Mouse (Mus musculus): ENCODE measurements around the gene Shcbp1l. TPM values are rescaled to one million over a fixed set of nuclear protein-coding genes. Genes with fewer than 3 reads are reported as not detected.
A peak's percentile ranks its signal among the peaks of the same experiment; 100 is the strongest.
"Not testable (repeated sequence)": the region's sequence is repeated elsewhere in the genome, so short reads cannot be mapped to it uniquely, and the experiment has no call there.

Shcbp1l gene
- total RNA-seq, 1 experiment from 2014 or later: 1.0 TPM

- ATAC-seq (replicated peaks; ENCODE audit: low read depth, poor library complexity, severe bottlenecking): no peak
These were observed 56.1 kb downstream of the Shcbp1l start for GRCm38 (mm10) chr1:153481025-153481412.

- no peak for ATAC-seq (replicated peaks; ENCODE audit: low read depth, poor library complexity, severe bottlenecking)
These were observed 60.3 kb downstream of the Shcbp1l start for GRCm38 (mm10) chr1:153485201-153485796.

GRCm38 (mm10) chr1:153486120-153486519 lies 61.2 kb downstream of the Shcbp1l start:
- not testable (repeated sequence) for ATAC-seq (replicated peaks; ENCODE audit: low read depth, poor library complexity, severe bottlenecking)

GRCm38 (mm10) chr1:153486767-153487499 lies 62.0 kb downstream of the Shcbp1l start:
- peak; percentile 33 for ATAC-seq (replicated peaks; ENCODE audit: low read depth, poor library complexity, severe bottlenecking)

- peak; percentile 73 for ATAC-seq (replicated peaks; ENCODE audit: low read depth, poor library complexity, severe bottlenecking)
These were observed 62.5 kb downstream of the Shcbp1l start, which contains the start of gene Dhx9 for GRCm38 (mm10) chr1:153487500-153487879. Dhx9 (minus strand) TSS chr1:153487660.

DNA sequence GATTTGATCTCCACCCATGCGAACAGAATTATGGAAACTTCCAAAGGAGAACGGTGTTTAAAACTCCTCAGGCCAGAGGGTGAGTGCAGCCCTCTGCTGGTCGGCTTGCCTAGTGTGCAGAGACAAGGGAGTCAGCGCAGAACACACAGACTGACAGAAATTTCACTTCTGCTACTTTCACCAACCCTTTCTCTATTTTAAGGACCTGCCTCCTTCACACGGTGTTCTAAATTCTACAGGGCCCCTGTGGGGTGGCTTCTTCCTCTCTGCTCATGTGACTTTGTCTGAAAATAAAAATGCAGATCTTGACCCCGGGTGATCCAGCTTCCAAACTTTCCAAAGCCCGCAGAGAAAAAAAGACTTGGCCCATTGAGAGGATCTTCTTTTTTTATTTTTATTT lies 64.2 kb downstream of the Shcbp1l start:
- peak; percentile 48 for ATAC-seq (replicated peaks; ENCODE audit: low read depth, poor library complexity, severe bottlenecking)

GRCm38 (mm10) chr1:153489540-153489939 lies 64.6 kb downstream of the Shcbp1l start:
- no peak for ATAC-seq (replicated peaks; ENCODE audit: low read depth, poor library complexity, severe bottlenecking)

- no peak for ATAC-seq (replicated peaks; ENCODE audit: low read depth, poor library complexity, severe bottlenecking)
These were observed 65.0 kb downstream of the Shcbp1l start for GRCm38 (mm10) chr1:153489963-153490362.

DNA sequence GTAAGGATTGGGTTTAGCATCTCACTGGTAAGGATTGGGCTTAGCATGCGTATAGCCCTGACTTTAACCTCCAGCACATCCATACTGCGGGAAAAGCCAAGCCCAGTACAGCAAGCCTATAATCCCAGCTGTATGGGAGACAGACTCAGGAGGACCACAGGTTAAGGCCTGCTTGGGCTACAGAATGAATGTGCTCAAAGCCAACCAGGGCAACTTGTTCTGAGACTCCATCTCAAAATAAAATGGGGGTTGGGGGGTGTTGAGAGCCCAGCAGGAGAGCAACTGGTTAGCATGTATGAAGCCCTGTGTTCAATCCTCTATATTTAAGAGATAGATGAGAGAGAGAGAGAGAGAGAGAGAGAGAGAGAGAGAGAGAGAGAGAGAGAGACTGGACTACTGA lies 66.4 kb downstream of the Shcbp1l start:
- ATAC-seq (replicated peaks; ENCODE audit: low read depth, poor library complexity, severe bottlenecking): no peak

- 0 out of 2 replicates have a peak, but pooled peaks have one; percentile 15 for ATAC-seq (replicated peaks; ENCODE audit: low read depth, poor library complexity, severe bottlenecking)
These were observed 66.9 kb downstream of the Shcbp1l start for GRCm38 (mm10) chr1:153491822-153492221.

GRCm38 (mm10) chr1:153493338-153493737 lies 68.4 kb downstream of the Shcbp1l start:
- no peak for ATAC-seq (replicated peaks; ENCODE audit: low read depth, poor library complexity, severe bottlenecking)

DNA sequence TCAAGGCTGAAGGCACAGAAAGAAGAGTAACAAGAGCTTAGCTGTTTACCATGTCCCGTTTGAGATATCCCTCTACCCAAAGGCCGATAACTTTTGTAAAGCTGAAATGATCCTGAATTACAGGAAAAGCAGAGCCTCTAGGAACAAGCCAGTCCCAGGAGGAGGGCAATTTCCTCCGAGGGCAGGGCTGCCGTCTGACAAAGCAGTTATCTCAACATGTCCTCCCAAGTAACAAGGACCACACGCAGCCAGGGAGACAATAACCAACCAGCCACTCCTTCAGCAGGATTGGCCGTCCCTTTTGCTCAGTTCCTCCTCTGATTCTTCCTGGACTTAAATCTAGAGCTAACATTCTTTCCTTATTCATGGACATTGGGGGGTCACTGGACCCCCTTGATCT lies 69.0 kb downstream of the Shcbp1l start:
- no peak for ATAC-seq (replicated peaks; ENCODE audit: low read depth, poor library complexity, severe bottlenecking)

- no peak for ATAC-seq (replicated peaks; ENCODE audit: low read depth, poor library complexity, severe bottlenecking)
These were observed 71.1 kb downstream of the Shcbp1l start for GRCm38 (mm10) chr1:153496030-153496429.

DNA sequence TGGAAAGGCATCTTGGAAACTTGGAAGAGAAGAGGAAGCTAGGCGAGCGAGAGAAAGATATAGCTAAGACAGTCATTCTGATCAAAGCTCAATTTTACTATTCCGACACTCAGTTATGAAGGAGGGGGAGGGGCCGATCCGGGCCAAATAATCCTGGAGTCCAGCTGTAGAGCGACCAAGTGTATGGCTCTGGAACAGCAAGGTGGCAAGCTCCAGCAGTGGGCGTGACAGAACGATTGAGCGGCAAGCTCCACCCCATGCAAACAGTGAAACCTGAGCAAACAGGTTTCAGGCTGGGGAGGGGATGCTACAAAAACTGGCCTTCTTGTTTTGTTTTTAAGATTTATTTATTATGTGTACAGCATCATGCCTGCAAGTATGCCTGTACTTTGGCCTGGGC lies 75.1 kb downstream of the Shcbp1l start:
- no peak for ATAC-seq (replicated peaks; ENCODE audit: low read depth, poor library complexity, severe bottlenecking)

GRCm38 (mm10) chr1:153501644-153502321 lies 76.8 kb downstream of the Shcbp1l start:
- 0 out of 2 replicates have a peak, but pooled peaks have one; percentile 36 for ATAC-seq (replicated peaks; ENCODE audit: low read depth, poor library complexity, severe bottlenecking)

Other genes with a start within 250 kb of the Shcbp1l start
- gene Lamc2, start 238.7 kb upstream of the Shcbp1l start, total RNA-seq (2017): not detected in 2 replicates
- 2.1 and 3.6 TPM in 2 replicates for gene Lamc1, start 92.4 kb upstream of the Shcbp1l start, total RNA-seq (2017)
- 213 and 320 TPM in 2 replicates for gene Dhx9, start 62.5 kb downstream of the Shcbp1l start, total RNA-seq (2017)
- gene Npl, start 124.9 kb downstream of the Shcbp1l start, total RNA-seq (2017): 12.2 and 17.9 TPM in 2 replicates
- gene Rgs8, start 227.9 kb downstream of the Shcbp1l start, total RNA-seq (2017): 0.05 and 0.34 TPM in 2 replicates